Mouse (Mus musculus) cerebellum, adult 2 months (tissue): ENCODE data around the gene Cmtm1. TPM values are rescaled to one million over a fixed set of nuclear protein-coding genes. Genes with fewer than 3 reads are reported as not detected.
A peak's percentile ranks its signal among the peaks of the same experiment; 100 is the strongest.

Experiments
- DNase-seq, 2 experiments: peaks; one replicate each; pipeline ENCODE4 v3.0.0; 2021
- H3K27ac ChIP-seq: fragments of 200-500 bp; 2 replicates; pipeline ENCODE4 v1.5.1; 2012; ENCODE audit warnings: low read length, control low read depth, inconsistent platforms; ENCODE audit not compliant: insufficient read depth
- H3K27me3 ChIP-seq: fragments of 200-500 bp; 2 replicates; pipeline ENCODE4 v1.6.1; 2012; ENCODE audit warnings: inconsistent platforms, mild to moderate bottlenecking, low read length, moderate library complexity; ENCODE audit not compliant: control insufficient read depth, insufficient read depth
- H3K4me1 ChIP-seq: fragments of 200-500 bp; 2 replicates; pipeline ENCODE4 v1.6.1; 2011; ENCODE audit warnings: low read length; ENCODE audit not compliant: control insufficient read depth, insufficient read depth
- H3K4me3 ChIP-seq: fragments of 200-500 bp; replicated peaks from 2 replicates; pipeline ENCODE3; 2011; ENCODE audit warnings: mild to moderate bottlenecking, low read depth, low read length, control low read depth; ENCODE audit not compliant: insufficient read depth
- CTCF ChIP-seq: fragments of 200-500 bp; IDR thresholded peaks from 2 replicates; pipeline ENCODE4 v1.5.1; 2011; ENCODE audit warnings: low read depth, mild to moderate bottlenecking, control low read depth, low read length, moderate library complexity, borderline replicate concordance; ENCODE audit not compliant: insufficient read depth
- POLR2A ChIP-seq: fragments of 200-500 bp; IDR thresholded peaks from 2 replicates; pipeline ENCODE4 v1.6.1; 2011; ENCODE audit warnings: low read length, control low read depth, borderline replicate concordance; ENCODE audit not compliant: insufficient read depth
- WGBS: fragments of 180-500 bp; shearing (Covaris S2); methylation state at CpG from one replicate; pipeline ENCODE4 v1.1.7; 2018; 5-methylcytosine and 5-hydroxymethylcytosine counted together
- polyA plus RNA-seq: library from polyadenylated mRNA; depleted of rRNA; stranded (reverse); fragments of >200 nt; gene quantifications from 2 replicates; pipeline ENCODE4 v1.2.3, GENCODE M21; 2012

Cmtm1 gene
- polyA plus RNA-seq, 1 experiment = not detected

- Histone ChIP-seq H3K27me3 (no peaks in the 10 kb centered on the region), H3K4me3 (no peak overlapping the region), H3K4me1 (no peaks in the 10 kb centered on the region), H3K27ac (no peak overlapping the region)
- TF ChIP-seq POLR2A (no peak), CTCF (0 out of 2 replicates have a peak, but pooled peaks have one; percentile 9)
- WGBS = 59% methylated on average over 3 of the region's 3 CpGs
- DNase-seq = no peak
These were observed 56.9 kb downstream of the Cmtm1 start for GRCm38 (mm10) chr8:104253016-104253415.

GRCm38 (mm10) chr8:104251461-104251860, 58.5 kb downstream of the Cmtm1 start:
- WGBS = under 1% methylated on average over 7 of the region's 7 CpGs
- TF ChIP-seq POLR2A (no peak), CTCF (no peak)
- no peaks in the 10 kb centered on the region for H3K27me3 ChIP-seq

GRCm38 (mm10) chr8:104250439-104251367, 59.2 kb downstream of the Cmtm1 start, which contains the start of gene Cklf:
TSS of gene Cklf (plus strand) at chr8:104250861.
- Histone ChIP-seq H3K27ac (no peak within 1 kb of the TSS), H3K27me3 (no peaks in the 10 kb centered on the region), H3K4me3 (peak within 1 kb of the TSS; percentile 73), H3K4me1 (peaks cover 4% of the 10 kb centered on the region; the same call in 1 of the 2 replicates)
- peak; percentile 11; the same call in 1 of the 2 replicates for TF ChIP-seq CTCF
- TF ChIP-seq POLR2A = peak; percentile 30; the same call in 1 of the 2 replicates
- peak; percentile 78 to 80 for DNase-seq
- 5% methylated on average over 41 of the region's 41 CpGs for WGBS

More at GRCm38 (mm10) chr8:104251461-104251860, 58.5 kb downstream of the Cmtm1 start:
- DNase-seq = no peak
- Histone ChIP-seq H3K27ac (no peak overlapping the region), H3K4me3 (peak overlapping the region; percentile 28), H3K4me1 (peaks cover 4% of the 10 kb centered on the region; the same call in 1 of the 2 replicates)

- no peak for DNase-seq
- Histone ChIP-seq H3K4me1 (peaks cover 4% of the 10 kb centered on the region; the same call in 1 of the 2 replicates), H3K27ac (no peak overlapping the region), H3K4me3 (no peak overlapping the region), H3K27me3 (no peaks in the 10 kb centered on the region)
- TF ChIP-seq POLR2A (no peak), CTCF (no peak)
- 89% methylated on average over 7 of the region's 7 CpGs for WGBS
These were observed 60.4 kb downstream of the Cmtm1 start for GRCm38 (mm10) chr8:104249442-104249996.

GRCm38 (mm10) chr8:104248276-104248675, 61.7 kb downstream of the Cmtm1 start, which contains the start of gene Tk2:
TSS of gene Tk2 (minus strand) at chr8:104248558.
- H3K27me3 ChIP-seq = no peaks in the 10 kb centered on the region
- H3K4me1 ChIP-seq = peaks cover 4% of the 10 kb centered on the region; the same call in 1 of the 2 replicates
- WGBS = under 1% methylated on average over 28 of the region's 28 CpGs
- H3K4me3 ChIP-seq = peak within 1 kb of the TSS; percentile 74
- DNase-seq = peak; percentile 69 to 71
- TF ChIP-seq POLR2A (peak; percentile 52; the same call in 1 of the 2 replicates), CTCF (no peak)
- H3K27ac ChIP-seq = no peak within 1 kb of the TSS

- Histone ChIP-seq H3K4me1 (peaks cover 4% of the 10 kb centered on the region; the same call in 1 of the 2 replicates), H3K27me3 (no peaks in the 10 kb centered on the region), H3K4me3 (peak overlapping the region; percentile 74), H3K27ac (no peak overlapping the region)
- no peak for TF ChIP-seq POLR2A
- TF ChIP-seq CTCF = no peak
- peak; percentile 51 to 56 for DNase-seq
- WGBS = 2% methylated on average over 11 of the region's 11 CpGs
These were observed 62.1 kb downstream of the Cmtm1 start for GRCm38 (mm10) chr8:104247908-104248275.

- H3K27ac ChIP-seq = no peak overlapping the region
- whole genome bisulfite sequencing = 72% methylated on average over 22 of the region's 22 CpGs
- TF ChIP-seq POLR2A = no peak
- TF ChIP-seq CTCF = no peak
- peaks cover 4% of the 10 kb centered on the region; the same call in 1 of the 2 replicates for H3K4me1 ChIP-seq
- H3K4me3 ChIP-seq = peak overlapping the region; percentile 74
- DNase-seq = no peak
- H3K27me3 ChIP-seq = no peaks in the 10 kb centered on the region
These were observed 62.7 kb downstream of the Cmtm1 start for GRCm38 (mm10) chr8:104247054-104247907.
